Comparison of ENCODE assay signal across 14 mouse cellular contexts in genomic region chr1:40942751-40943150, GRCm38 (mm10).
"Had no signal": no experiment of that assay in that cellular context is flagged by ENCODE, and none has a peak within 500 bp of the region (broad histone marks: within the 10 kb centered on the region; RNA-seq: fewer than 3 reads in every experiment).

No protein-coding gene starts in this region.

- H3K36me3 ChIP-seq: limb, embryonic 15.5 days; liver, embryonic 12.5 days; neural tube, embryonic 15.5 days had no signal

- H3K4me3 ChIP-seq: left cerebral cortex, adult 2 months; limb, embryonic 15.5 days; liver, embryonic 12.5 days; myocyte; neural tube, embryonic 15.5 days had no signal

- H3K4me1 ChIP-seq: limb, embryonic 15.5 days; liver, embryonic 12.5 days; neural tube, embryonic 15.5 days had no signal

- DNase-seq: kidney, adult 2 months; kidney, postnatal 25 days; lung, embryonic 14.5 days; lung, postnatal 10 days; lung, postnatal 4 days; right cerebral cortex, adult 18-20 months; right cerebral cortex, postnatal 25 days; thymus, adult 18-20 months; thymus, postnatal 14 days had no signal

- H3K9ac ChIP-seq: limb, embryonic 15.5 days; liver, embryonic 12.5 days; lung, embryonic 14.5 days; neural tube, embryonic 15.5 days had no signal

- H3K27ac ChIP-seq: left cerebral cortex, adult 2 months; limb, embryonic 15.5 days; liver, embryonic 12.5 days; neural tube, embryonic 15.5 days had no signal

- ATAC-seq: liver, embryonic 12.5 days had no signal

- H3K9me3 ChIP-seq: limb, embryonic 15.5 days; liver, embryonic 12.5 days; neural tube, embryonic 15.5 days had no signal

- H3K4me2 ChIP-seq: limb, embryonic 15.5 days; liver, embryonic 12.5 days; lung, embryonic 14.5 days; neural tube, embryonic 15.5 days had no signal

- H3K27me3 ChIP-seq: limb, embryonic 15.5 days; liver, embryonic 12.5 days; neural tube, embryonic 15.5 days had no signal
